Mouse (Mus musculus): ENCODE measurements around the gene Mesp2.
A peak's percentile ranks its signal among the peaks of the same experiment; 100 is the strongest.

DNA sequence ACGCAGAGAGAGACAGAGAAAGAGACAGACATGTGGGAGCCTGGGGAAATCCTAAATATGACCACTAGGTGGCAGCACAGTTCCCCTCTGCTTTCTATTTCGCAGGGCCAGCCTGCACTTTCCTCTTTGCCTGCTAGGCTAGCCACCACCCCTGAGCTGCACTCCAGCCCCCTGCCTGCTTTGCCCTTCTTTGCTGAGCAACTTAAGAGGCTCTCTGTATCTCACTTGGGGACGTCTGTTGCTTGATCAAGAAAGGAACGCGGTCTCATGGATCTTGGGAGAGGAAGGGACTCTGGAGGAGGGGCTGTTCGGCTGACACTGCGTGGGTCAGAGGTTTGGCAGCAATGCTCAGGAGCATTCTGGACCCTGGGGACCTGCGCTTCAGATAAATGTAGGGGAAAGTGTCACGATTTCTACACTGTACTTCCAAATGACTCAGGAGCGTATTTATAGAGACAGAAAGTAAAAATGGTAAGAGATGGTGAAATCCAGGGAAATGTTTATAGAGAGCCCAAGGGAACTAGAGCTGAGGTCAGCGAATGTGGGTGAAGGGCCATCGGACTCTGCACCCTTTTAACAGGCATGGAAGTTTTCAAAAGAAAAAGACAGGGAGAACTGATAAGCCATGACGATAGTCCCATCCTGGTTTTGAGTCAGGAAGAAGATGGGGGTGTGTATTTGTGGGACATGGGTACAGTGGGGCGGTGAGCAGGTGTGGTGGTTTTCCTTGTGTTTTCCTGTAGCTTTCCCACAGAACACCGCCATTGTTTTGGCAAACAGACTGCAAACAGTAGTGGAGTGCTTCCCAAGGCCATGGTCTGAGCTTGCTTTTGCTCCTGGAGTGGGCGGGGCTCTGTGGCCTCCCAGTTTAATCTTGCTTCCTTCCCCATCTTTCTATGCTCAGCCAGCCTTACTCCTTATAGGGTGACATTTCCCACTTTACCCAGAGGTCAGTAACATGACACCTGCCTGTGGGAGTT lies 29.6 kb upstream of the Mesp2 start:
- TF ChIP-seq CTCF (IDR thresholded peaks at IDR 0.05; ENCODE audit: control insufficient read depth, insufficient read depth, insufficient replicate concordance, low read depth, low read length) (peak; percentile 82; the same call in 1 of the 2 replicates), POLR2A (IDR thresholded peaks at IDR 0.05; ENCODE audit: control insufficient read depth, low read depth, low read length) (no peak)
